In genomic region chr5:138804286-138804685, GRCm38 (mm10) we compare ENCODE assay signal across 41 mouse cellular contexts. TPM values are rescaled to one million over a fixed set of nuclear protein-coding genes. Genes with fewer than 3 reads are reported as not detected.
DNase-seq lines count a peak whose midpoint lies in the region; ATAC-seq lines count a peak whose summit lies in the region.
"Had no signal": no experiment of that assay in that cellular context is flagged by ENCODE, and none has a peak within 500 bp of the region (broad histone marks: within the 10 kb centered on the region; RNA-seq: fewer than 3 reads in every experiment).

No protein-coding gene starts in this region.

- no peak overlapping the region for H3K4me2 ChIP-seq in forebrain, embryonic 15.5 days (replicated peaks)
- H3K4me2 ChIP-seq in forebrain, embryonic 11.5 days (ENCODE audit: low read depth, low read length, severe bottlenecking): no peak overlapping the region
- H3K4me2 ChIP-seq: embryonic facial prominence, embryonic 15.5 days; heart, embryonic 11.5 days; hindbrain, embryonic 13.5 days; liver, embryonic 12.5 days; midbrain, embryonic 12.5 days had no signal

- no peak overlapping the region for H3K4me3 ChIP-seq in forebrain, embryonic 15.5 days
- no peak overlapping the region for H3K4me3 ChIP-seq in forebrain, embryonic 11.5 days (ENCODE audit: low read depth, low read length)
- H3K4me3 ChIP-seq: embryonic facial prominence, embryonic 10.5 days; embryonic facial prominence, embryonic 15.5 days; gastrocnemius, adult 2 months; hindbrain, embryonic 13.5 days; left cerebral cortex, adult 2 months; liver, embryonic 12.5 days; megakaryocyte, embryonic 14.5 days; midbrain, embryonic 12.5 days had no signal

- H3K27me3 ChIP-seq in forebrain, embryonic 15.5 days: no peaks in the 10 kb centered on the region
- no peaks in the 10 kb centered on the region for H3K27me3 ChIP-seq in forebrain, embryonic 11.5 days (ENCODE audit: control insufficient read depth, insufficient read depth, low read length)
- H3K27me3 ChIP-seq: embryonic facial prominence, embryonic 15.5 days; hindbrain, embryonic 13.5 days; liver, embryonic 12.5 days; midbrain, embryonic 12.5 days had no signal

- no peak overlapping the region for H3K9ac ChIP-seq in forebrain, embryonic 15.5 days (replicated peaks)
- H3K9ac ChIP-seq in forebrain, embryonic 11.5 days (ENCODE audit: low read length): no peak overlapping the region
- H3K9ac ChIP-seq: embryonic facial prominence, embryonic 15.5 days; hindbrain, embryonic 13.5 days; liver, embryonic 12.5 days; liver, postnatal 0 days; midbrain, embryonic 12.5 days had no signal

- 0 out of 2 replicates have a peak, but pooled peaks cover 10% of the 10 kb centered on the region for H3K4me1 ChIP-seq in forebrain, embryonic 15.5 days
- no peaks in the 10 kb centered on the region for H3K4me1 ChIP-seq in forebrain, embryonic 11.5 days (replicated peaks; ENCODE audit: control insufficient read depth, insufficient read depth, low read length)
- H3K4me1 ChIP-seq: hindbrain, embryonic 13.5 days; liver, embryonic 12.5 days; megakaryocyte, embryonic 14.5 days; midbrain, embryonic 12.5 days had no signal

- ATAC-seq in cerebellum, adult (ENCODE audit: insufficient number of reproducible peaks, low FRiP score, low TSS enrichment): no peak
- no peak; the same call in 1 of the 2 replicates for ATAC-seq in forebrain, embryonic 15.5 days (replicated peaks)
- no peak for ATAC-seq in forebrain, embryonic 11.5 days (replicated peaks; ENCODE audit: low FRiP score)
- no peak for ATAC-seq in erythroblast, adult 5-6 weeks (replicated peaks; ENCODE audit: low FRiP score, poor library complexity, severe bottlenecking)
- ATAC-seq: liver, embryonic 12.5 days; liver, postnatal 0 days had no signal

- DNase-seq in cerebellum, adult 11-12 months: peak; percentile 9
- DNase-seq in forebrain, embryonic 11.5 days (ENCODE audit: low spot score): no peak
- DNase-seq in left cerebral cortex, postnatal 4 days: peak; percentile 41
- DNase-seq in left cerebral cortex, postnatal 36 days (ENCODE audit: low spot score in 2 of 2): no peak
- DNase-seq in cerebellum, postnatal 36 days: peak; percentile 26 to 29
- DNase-seq: adrenal gland, adult 8-10 months; gastrocnemius, adult 2 months; gastrocnemius, postnatal 36 days; heart, adult 18-20 months; heart, postnatal 36 days; kidney, adult 11 months; kidney, postnatal 14 days; liver, postnatal 0 days; lung, postnatal 4 days; retina, postnatal 1 day; right cerebral cortex, postnatal 14 days had no signal

- 65% methylated on average over 5 of the region's 5 CpGs for WGBS in forebrain, embryonic 15.5 days
- WGBS in forebrain, embryonic 11.5 days: 91% methylated on average over 5 of the region's 5 CpGs

- no peaks in the 10 kb centered on the region for H3K9me3 ChIP-seq in forebrain, embryonic 15.5 days
- no peaks in the 10 kb centered on the region for H3K9me3 ChIP-seq in forebrain, embryonic 11.5 days (ENCODE audit: control insufficient read depth, low read length)
- H3K9me3 ChIP-seq: embryonic facial prominence, embryonic 10.5 days; embryonic facial prominence, embryonic 15.5 days; hindbrain, embryonic 13.5 days; liver, embryonic 12.5 days; midbrain, embryonic 12.5 days had no signal

- peaks cover 34% of the 10 kb centered on the region for H3K36me3 ChIP-seq in forebrain, embryonic 15.5 days
- H3K36me3 ChIP-seq in forebrain, embryonic 11.5 days (ENCODE audit: control insufficient read depth, insufficient read depth, low read length): no peaks in the 10 kb centered on the region
- H3K36me3 ChIP-seq: embryonic facial prominence, embryonic 15.5 days had no signal

- 0 out of 2 replicates have a peak overlapping the region, but pooled peaks have one; percentile 31 for H3K27ac ChIP-seq in forebrain, embryonic 15.5 days (replicated peaks)
- no peak overlapping the region for H3K27ac ChIP-seq in forebrain, embryonic 11.5 days (ENCODE audit: low read depth, low read length)
- H3K27ac ChIP-seq: embryonic facial prominence, embryonic 10.5 days; embryonic facial prominence, embryonic 15.5 days; gastrocnemius, adult 2 months; hindbrain, embryonic 13.5 days; left cerebral cortex, adult 2 months; liver, embryonic 12.5 days; midbrain, embryonic 12.5 days had no signal

- intact Hi-C loops in left cerebral cortex, postnatal 4 days (cut with DNase I): no loop called here
- intact Hi-C loops in left cerebral cortex, postnatal 36 days (cut with DNase I): no loop called here

RNA-seq across cellular contexts. Expression of gene Gm5294, which starts 15.6 kb away (rescaled TPM):
- polyA plus RNA-seq in forebrain, embryonic 15.5 days (2015; fragmentation: Nextera tagmentation; extraction: Ambion mirVana): not detected in 2 replicates
- polyA plus RNA-seq in forebrain, embryonic 11.5 days (2014; fragmentation: Nextera tagmentation; extraction: Ambion mirVana): not detected in 2 replicates
- not detected for total RNA-seq in left cerebral cortex, postnatal 4 days (2021)
- not detected for total RNA-seq in left cerebral cortex, postnatal 36 days (2021)
- not detected in 2 replicates for total RNA-seq in erythroblast, adult 5-6 weeks (2015; ENCODE audit: low replicate concordance)
- not detected in 2 replicates for total RNA-seq in erythroblast, adult 5-6 weeks (2017; ENCODE audit: low replicate concordance)
- total RNA-seq: adrenal gland, adult 8-10 months; adrenal gland, postnatal 4 days; CH12.LX; ES-E14; gastrocnemius, adult 2 months; gastrocnemius, postnatal 36 days; heart, adult 18-20 months; heart, postnatal 36 days; layer of hippocampus, postnatal 14 days; left cerebral cortex, adult 2 months; left cerebral cortex, postnatal 25 days; monocyte, adult 5-6 weeks had no signal
- polyA plus RNA-seq: C2C12; embryonic facial prominence, embryonic 10.5 days; embryonic facial prominence, embryonic 15.5 days; heart, embryonic 11.5 days; kidney, embryonic 14.5 days; limb, embryonic 14.5 days; liver, embryonic 12.5 days; liver, postnatal 0 days; lung, embryonic 16.5 days; midbrain, embryonic 12.5 days; neural tube, embryonic 14.5 days; small intestine, adult 2 months; stomach, embryonic 14.5 days; thymus, postnatal 0 days had no signal

RNA-seq across cellular contexts. Expression of gene Fam20c, which starts 50.0 kb away (rescaled TPM):
- polyA plus RNA-seq in forebrain, embryonic 15.5 days (2015; fragmentation: Nextera tagmentation; extraction: Ambion mirVana): 43.7 and 47.3 TPM in 2 replicates
- polyA plus RNA-seq in forebrain, embryonic 11.5 days (2014; fragmentation: Nextera tagmentation; extraction: Ambion mirVana): 11.2 and 14.4 TPM in 2 replicates
- total RNA-seq in left cerebral cortex, postnatal 4 days (2021): 10 to 100 TPM; 79.5 to 92.0 TPM
- 10 to 100 TPM; 35.3 to 42.8 TPM for total RNA-seq in left cerebral cortex, postnatal 36 days (2021)
- total RNA-seq in erythroblast, adult 5-6 weeks (2015; ENCODE audit: low replicate concordance): 0.19 and 1.5 TPM in 2 replicates
- total RNA-seq in erythroblast, adult 5-6 weeks (2017; ENCODE audit: low replicate concordance): 0.60 and 3.3 TPM in 2 replicates

Comparison
In these comparisons a context has a peak if more than half of its experiments do, and no peak if none do; other contexts are left out.
1. DNase-seq: peak in cerebellum, adult 11-12 months (single experiment), left cerebral cortex, postnatal 4 days (single experiment) and cerebellum, postnatal 36 days (2 of 2); none in forebrain, embryonic 11.5 days (single experiment) and left cerebral cortex, postnatal 36 days (0 of 2).
2. RNA of gene Fam20c, which starts 50.0 kb away (total RNA-seq): 79.5 to 92.0 TPM in left cerebral cortex, postnatal 4 days and 35.3 to 42.8 TPM in left cerebral cortex, postnatal 36 days; 0.19 to 3.3 TPM in erythroblast, adult 5-6 weeks; every median in the first group is over 4 times any median in the second.